9 mouse cellular contexts compared by ENCODE assay signal in genomic region chr2:151999669-152000290, GRCm38 (mm10). TPM values are rescaled to one million over a fixed set of nuclear protein-coding genes. Genes with fewer than 3 reads are reported as not detected.
DNase-seq lines count a peak whose midpoint lies in the region; ATAC-seq lines count a peak whose summit lies in the region.
"Had no signal": no experiment of that assay in that cellular context is flagged by ENCODE, and none has a peak within 500 bp of the region (broad histone marks: within the 10 kb centered on the region; RNA-seq: fewer than 3 reads in every experiment).

No protein-coding gene starts in this region.

- no peak overlapping the region for H3K4me3 ChIP-seq in liver, embryonic 16.5 days (ENCODE audit: low read depth, low read length)

- peak; percentile 10; the same call in 1 of the 2 replicates for ATAC-seq in liver, embryonic 16.5 days (ENCODE audit: low read depth)

- no peak overlapping the region for H3K27ac ChIP-seq in liver, embryonic 16.5 days (ENCODE audit: low read length)
- H3K27ac ChIP-seq: liver, embryonic 14.5 days had no signal

- DNase-seq in adrenal gland, postnatal 14 days, result peak; percentile 36
- no peak for DNase-seq in adrenal gland, adult 8-10 months
- DNase-seq in urinary bladder, adult 18-20 months (ENCODE audit: low spot score in 2 of 2), result peak; percentile 66 to 70
- no peak for DNase-seq in urinary bladder, postnatal 10 days (ENCODE audit: low spot score)
- DNase-seq in layer of hippocampus, postnatal 25 days (ENCODE audit: extremely low spot score in 1 of 2, low spot score in 1 of 2), result no peak
- no peak for DNase-seq in gastrocnemius, postnatal 14 days
- no peak for DNase-seq in gastrocnemius, postnatal 4 days (ENCODE audit: low spot score in 2 of 2)

- no peaks in the 10 kb centered on the region for H3K36me3 ChIP-seq in liver, embryonic 16.5 days (ENCODE audit: control insufficient read depth, insufficient read depth)

- H3K4me1 ChIP-seq in liver, embryonic 16.5 days (ENCODE audit: control insufficient read depth, low read depth, low read length), result peaks cover 24% of the 10 kb centered on the region

- intact Hi-C loops in gastrocnemius, postnatal 14 days (cut with DNase I; ENCODE audit: low total_unique reads), result no loop called here

- no peaks in the 10 kb centered on the region for H3K9me3 ChIP-seq in liver, embryonic 16.5 days (replicated peaks; ENCODE audit: control insufficient read depth, low read length)

- peak overlapping the region; percentile 28 for H3K4me2 ChIP-seq in liver, embryonic 16.5 days (ENCODE audit: low read depth, low read length)

- H3K27me3 ChIP-seq in liver, embryonic 16.5 days (ENCODE audit: control insufficient read depth, insufficient read depth, low read depth, low read length), result peaks cover 3% of the 10 kb centered on the region

- 27% methylated on average over 20 of the region's 20 CpGs for WGBS in liver, embryonic 16.5 days (ENCODE audit: insufficient replicate concordance)

- no peak overlapping the region for H3K9ac ChIP-seq in liver, embryonic 16.5 days (ENCODE audit: low read depth, low read length)
- H3K9ac ChIP-seq: liver, embryonic 14.5 days had no signal

RNA-seq across cellular contexts. Expression of gene Slc52a3, which starts 3.5 kb away (rescaled TPM):
- 1.6 and 2.4 TPM in 2 replicates for total RNA-seq in adrenal gland, postnatal 14 days (2021)
- 1 to 10 TPM; 1.8 to 4.4 (median 3.3) TPM for total RNA-seq in adrenal gland, adult 8-10 months (2022)
- 1.1 and 1.4 TPM in 2 replicates for polyA plus RNA-seq in liver, embryonic 16.5 days (2015; fragmentation: Nextera tagmentation; extraction: Ambion mirVana)
- 1 to 10 TPM; 2.6 TPM for total RNA-seq in layer of hippocampus, postnatal 25 days (2021)
- 1 to 10 TPM; 1.3 to 1.4 TPM for total RNA-seq in gastrocnemius, postnatal 14 days (2021)
- total RNA-seq in gastrocnemius, postnatal 4 days (2021), result 1 to 10 TPM; 1.3 to 1.6 TPM

RNA-seq across cellular contexts. Expression of gene Fam110a, which starts 19.8 kb away (rescaled TPM):
- total RNA-seq in adrenal gland, postnatal 14 days (2021), result 8.2 and 8.5 TPM in 2 replicates
- 10 to 100 TPM; 13.7 to 15.1 (median 14.1) TPM for total RNA-seq in adrenal gland, adult 8-10 months (2022)
- polyA plus RNA-seq in liver, embryonic 16.5 days (2015; fragmentation: Nextera tagmentation; extraction: Ambion mirVana), result 9.2 and 9.6 TPM in 2 replicates
- total RNA-seq in layer of hippocampus, postnatal 25 days (2021), result 1 to 10 TPM; 7.7 to 8.5 TPM
- total RNA-seq in gastrocnemius, postnatal 14 days (2021), result 1 to 10 TPM; 3.8 to 4.8 TPM
- total RNA-seq in gastrocnemius, postnatal 4 days (2021), result 10 to 100 TPM; 11.1 to 14.3 TPM

Comparison
In these comparisons a context has a peak if more than half of its experiments do, and no peak if none do; other contexts are left out.
1. DNase-seq: peak in adrenal gland, postnatal 14 days (single experiment) and urinary bladder, adult 18-20 months (2 of 2); none in adrenal gland, adult 8-10 months (single experiment), urinary bladder, postnatal 10 days (single experiment), layer of hippocampus, postnatal 25 days (0 of 2), gastrocnemius, postnatal 14 days (single experiment) and gastrocnemius, postnatal 4 days (0 of 2).